Mouse (Mus musculus): ENCODE measurements around the gene Gm20388. TPM values are rescaled to one million over a fixed set of nuclear protein-coding genes. Genes with fewer than 3 reads are reported as not detected.

Gm20388 gene
- polyA plus RNA-seq, 1 experiment from 2014 or later: 1.4 TPM

- Histone ChIP-seq H3K27ac (ENCODE audit: low read length) (peak overlapping the region; percentile 68), H3K4me1 (ENCODE audit: control insufficient read depth, low read depth, low read length) (peaks cover 67% of the 10 kb centered on the region), H3K9me3 (replicated peaks; ENCODE audit: control insufficient read depth, low read length) (no peaks in the 10 kb centered on the region), H3K9ac (ENCODE audit: low read depth, low read length) (no peak overlapping the region), H3K27me3 (ENCODE audit: control insufficient read depth, insufficient read depth, low read depth, low read length) (no peaks in the 10 kb centered on the region), H3K4me3 (ENCODE audit: low read depth, low read length) (no peak overlapping the region), H3K36me3 (ENCODE audit: control insufficient read depth, insufficient read depth) (no peaks in the 10 kb centered on the region), H3K4me2 (ENCODE audit: low read depth, low read length) (0 out of 2 replicates have a peak overlapping the region, but pooled peaks have one; percentile 15)
- ATAC-seq (ENCODE audit: low read depth): no peak
Measured at GRCm38 (mm10) chr8:123033431-123033830, 3122.8 kb downstream of the Gm20388 start.

- ATAC-seq (ENCODE audit: low read depth): no peak
- WGBS (ENCODE audit: insufficient replicate concordance): 24% methylated on average over 6 of the region's 6 CpGs
- Histone ChIP-seq H3K9me3 (replicated peaks; ENCODE audit: control insufficient read depth, low read length) (no peaks in the 10 kb centered on the region), H3K4me1 (ENCODE audit: control insufficient read depth, low read depth, low read length) (peaks cover 72% of the 10 kb centered on the region), H3K27ac (ENCODE audit: low read length) (peak overlapping the region; percentile 38), H3K9ac (ENCODE audit: low read depth, low read length) (no peak overlapping the region), H3K4me2 (ENCODE audit: low read depth, low read length) (0 out of 2 replicates have a peak overlapping the region, but pooled peaks have one; percentile 2), H3K36me3 (ENCODE audit: control insufficient read depth, insufficient read depth) (no peaks in the 10 kb centered on the region), H3K4me3 (ENCODE audit: low read depth, low read length) (no peak overlapping the region), H3K27me3 (ENCODE audit: control insufficient read depth, insufficient read depth, low read depth, low read length) (no peaks in the 10 kb centered on the region)
Measured at GRCm38 (mm10) chr8:123034171-123034570, 3123.5 kb downstream of the Gm20388 start.

GRCm38 (mm10) chr8:123036956-123037355, 3126.3 kb downstream of the Gm20388 start:
- H3K4me1 ChIP-seq (ENCODE audit: control insufficient read depth, low read depth, low read length): peaks cover 74% of the 10 kb centered on the region
- H3K9ac ChIP-seq (ENCODE audit: low read depth, low read length): no peak overlapping the region
- 8% methylated on average over 3 of the region's 3 CpGs for WGBS (ENCODE audit: insufficient replicate concordance)
- peak overlapping the region; percentile 33 for H3K4me2 ChIP-seq (ENCODE audit: low read depth, low read length)
- ATAC-seq (ENCODE audit: low read depth): peak; percentile 86
- no peaks in the 10 kb centered on the region for H3K36me3 ChIP-seq (ENCODE audit: control insufficient read depth, insufficient read depth)
- no peaks in the 10 kb centered on the region for H3K27me3 ChIP-seq (ENCODE audit: control insufficient read depth, insufficient read depth, low read depth, low read length)
- no peaks in the 10 kb centered on the region for H3K9me3 ChIP-seq (replicated peaks; ENCODE audit: control insufficient read depth, low read length)
- no peak overlapping the region for H3K4me3 ChIP-seq (ENCODE audit: low read depth, low read length)
- peak overlapping the region; percentile 86 for H3K27ac ChIP-seq (ENCODE audit: low read length)

- H3K27me3 ChIP-seq (ENCODE audit: control insufficient read depth, insufficient read depth, low read depth, low read length): no peaks in the 10 kb centered on the region
- peak overlapping the region; percentile 33; the same call in 1 of the 2 replicates for H3K4me2 ChIP-seq (ENCODE audit: low read depth, low read length)
- H3K9ac ChIP-seq (ENCODE audit: low read depth, low read length): 0 out of 2 replicates have a peak overlapping the region, but pooled peaks have one; percentile 0
- H3K9me3 ChIP-seq (replicated peaks; ENCODE audit: control insufficient read depth, low read length): no peaks in the 10 kb centered on the region
- H3K27ac ChIP-seq (ENCODE audit: low read length): peak overlapping the region; percentile 86
- H3K4me1 ChIP-seq (ENCODE audit: control insufficient read depth, low read depth, low read length): peaks cover 69% of the 10 kb centered on the region
- peak overlapping the region; percentile 12; the same call in 1 of the 2 replicates for H3K4me3 ChIP-seq (ENCODE audit: low read depth, low read length)
- no peaks in the 10 kb centered on the region for H3K36me3 ChIP-seq (ENCODE audit: control insufficient read depth, insufficient read depth)
- 35% methylated on average over 11 of the region's 11 CpGs for WGBS (ENCODE audit: insufficient replicate concordance)
- no peak for ATAC-seq (ENCODE audit: low read depth)
Measured at GRCm38 (mm10) chr8:123037487-123037886, 3126.8 kb downstream of the Gm20388 start.

- ATAC-seq (ENCODE audit: low read depth): no peak
- Histone ChIP-seq H3K4me1 (ENCODE audit: control insufficient read depth, low read depth, low read length) (peaks cover 64% of the 10 kb centered on the region), H3K9ac (ENCODE audit: low read depth, low read length) (no peak overlapping the region), H3K4me2 (ENCODE audit: low read depth, low read length) (no peak overlapping the region), H3K4me3 (ENCODE audit: low read depth, low read length) (no peak overlapping the region), H3K36me3 (ENCODE audit: control insufficient read depth, insufficient read depth) (no peaks in the 10 kb centered on the region), H3K27me3 (ENCODE audit: control insufficient read depth, insufficient read depth, low read depth, low read length) (no peaks in the 10 kb centered on the region), H3K9me3 (replicated peaks; ENCODE audit: control insufficient read depth, low read length) (no peaks in the 10 kb centered on the region), H3K27ac (ENCODE audit: low read length) (peak overlapping the region; percentile 46; the same call in 1 of the 2 replicates)
- 62% methylated on average over 2 of the region's 2 CpGs for WGBS (ENCODE audit: insufficient replicate concordance)
Measured at GRCm38 (mm10) chr8:123038351-123038750, 3127.7 kb downstream of the Gm20388 start.

- no peaks in the 10 kb centered on the region for H3K9me3 ChIP-seq (replicated peaks; ENCODE audit: control insufficient read depth, low read length)
- no peaks in the 10 kb centered on the region for H3K36me3 ChIP-seq (ENCODE audit: control insufficient read depth, insufficient read depth)
- no peak for ATAC-seq (ENCODE audit: low read depth)
- H3K9ac ChIP-seq (ENCODE audit: low read depth, low read length): peak overlapping the region; percentile 100; the same call in 1 of the 2 replicates
- H3K4me1 ChIP-seq (ENCODE audit: control insufficient read depth, low read depth, low read length): peaks cover 69% of the 10 kb centered on the region
- H3K27me3 ChIP-seq (ENCODE audit: control insufficient read depth, insufficient read depth, low read depth, low read length): no peaks in the 10 kb centered on the region
- H3K4me2 ChIP-seq (ENCODE audit: low read depth, low read length): peak overlapping the region; percentile 91
- H3K27ac ChIP-seq (ENCODE audit: low read length): peak overlapping the region; percentile 94
- WGBS (ENCODE audit: insufficient replicate concordance): 76% methylated on average over 11 of the region's 11 CpGs
- H3K4me3 ChIP-seq (ENCODE audit: low read depth, low read length): peak overlapping the region; percentile 99
Measured at GRCm38 (mm10) chr8:123039376-123040109, 3128.9 kb downstream of the Gm20388 start.

- H3K4me1 ChIP-seq (ENCODE audit: control insufficient read depth, low read depth, low read length): peaks cover 65% of the 10 kb centered on the region
- H3K9ac ChIP-seq (ENCODE audit: low read depth, low read length): peak overlapping the region; percentile 100
- no peaks in the 10 kb centered on the region for H3K27me3 ChIP-seq (ENCODE audit: control insufficient read depth, insufficient read depth, low read depth, low read length)
- ATAC-seq (ENCODE audit: low read depth): no peak
- WGBS (ENCODE audit: insufficient replicate concordance): 14% methylated on average over 4 of the region's 4 CpGs
- peak overlapping the region; percentile 99 for H3K4me3 ChIP-seq (ENCODE audit: low read depth, low read length)
- peak overlapping the region; percentile 94 for H3K27ac ChIP-seq (ENCODE audit: low read length)
- peak overlapping the region; percentile 91 for H3K4me2 ChIP-seq (ENCODE audit: low read depth, low read length)
- H3K9me3 ChIP-seq (replicated peaks; ENCODE audit: control insufficient read depth, low read length): no peaks in the 10 kb centered on the region
- no peaks in the 10 kb centered on the region for H3K36me3 ChIP-seq (ENCODE audit: control insufficient read depth, insufficient read depth)
Measured at GRCm38 (mm10) chr8:123040110-123040650, 3129.5 kb downstream of the Gm20388 start.

GRCm38 (mm10) chr8:123041008-123041773, 3130.6 kb downstream of the Gm20388 start:
- under 1% methylated on average over 69 of the region's 71 CpGs for WGBS (ENCODE audit: insufficient replicate concordance)
- no peak for ATAC-seq (ENCODE audit: low read depth)
- H3K27ac ChIP-seq (ENCODE audit: low read length): peak overlapping the region; percentile 94
- no peaks in the 10 kb centered on the region for H3K27me3 ChIP-seq (ENCODE audit: control insufficient read depth, insufficient read depth, low read depth, low read length)
- H3K4me3 ChIP-seq (ENCODE audit: low read depth, low read length): peak overlapping the region; percentile 99
- H3K9me3 ChIP-seq (replicated peaks; ENCODE audit: control insufficient read depth, low read length): no peaks in the 10 kb centered on the region
- H3K4me2 ChIP-seq (ENCODE audit: low read depth, low read length): peak overlapping the region; percentile 91
- peak overlapping the region; percentile 100 for H3K9ac ChIP-seq (ENCODE audit: low read depth, low read length)
- H3K36me3 ChIP-seq (ENCODE audit: control insufficient read depth, insufficient read depth): no peaks in the 10 kb centered on the region
- H3K4me1 ChIP-seq (ENCODE audit: control insufficient read depth, low read depth, low read length): peaks cover 55% of the 10 kb centered on the region

Data from liver, embryonic 16.5 days (tissue).